Mouse (Mus musculus) neural tube, embryonic 11.5 days (tissue): ENCODE data around the gene Gdpgp1. TPM values are rescaled to one million over a fixed set of nuclear protein-coding genes. Genes with fewer than 3 reads are reported as not detected.

Experiments
- ATAC-seq: fragments of 200-750 bp; cut with Nextera tagmentation; 2 replicates; pipeline ENCODE4 v1.8.0; 2017; ENCODE audit warnings: moderate number of reproducible peaks, mild to moderate bottlenecking, moderate TSS enrichment, moderate library complexity; ENCODE audit not compliant: insufficient read depth, low FRiP score, low TSS enrichment
- DNase-seq: peaks from one replicate; pipeline ENCODE4 v3.0.0-alpha.2; 2015; ENCODE audit warnings: low spot score
- H3K27ac ChIP-seq: fragments of 300-500 bp; sonication (generic); 2 replicates; pipeline ENCODE4 v1.5.1; 2014; ENCODE audit warnings: low read depth, mild to moderate bottlenecking, low read length
- H3K27me3 ChIP-seq: fragments of 300-500 bp; sonication (generic); 2 replicates; pipeline ENCODE4 v1.6.1; 2014; ENCODE audit warnings: mild to moderate bottlenecking, low read length, mixed read lengths; ENCODE audit not compliant: control insufficient read depth, insufficient read depth
- H3K36me3 ChIP-seq: fragments of 300-500 bp; sonication (generic); 2 replicates; pipeline ENCODE4 v1.6.1; 2014; ENCODE audit warnings: mild to moderate bottlenecking, low read length, moderate library complexity, mixed read lengths; ENCODE audit not compliant: control insufficient read depth, insufficient read depth
- H3K4me1 ChIP-seq: fragments of 300-500 bp; sonication (generic); 2 replicates; pipeline ENCODE4 v1.6.1; 2014; ENCODE audit warnings: low read length, mixed read lengths; ENCODE audit not compliant: control insufficient read depth, insufficient read depth
- H3K4me2 ChIP-seq: fragments of 300-500 bp; sonication (generic); 2 replicates; pipeline ENCODE4 v1.6.1; 2014; ENCODE audit warnings: low read depth, mild to moderate bottlenecking, moderate library complexity
- H3K4me3 ChIP-seq: fragments of 300-500 bp; sonication (generic); 2 replicates; pipeline ENCODE4 v1.5.1; 2014; ENCODE audit warnings: low read depth, low read length
- H3K9ac ChIP-seq: fragments of 300-500 bp; sonication (generic); 2 replicates; pipeline ENCODE4 v1.6.1; 2014; ENCODE audit warnings: mild to moderate bottlenecking, low read length
- H3K9me3 ChIP-seq: fragments of 300-500 bp; sonication (generic); 2 replicates; pipeline ENCODE4 v1.6.1; 2016; ENCODE audit warnings: low read length; ENCODE audit not compliant: control insufficient read depth
- WGBS: fragments of 180-500 bp; shearing (Covaris S2); extraction: QIAGEN DNeasy Blood & Tissue Kit; methylation state at CpG from one replicate; pipeline ENCODE4 v1.1.7; 2014; 5-methylcytosine and 5-hydroxymethylcytosine counted together
- polyA plus RNA-seq: library from polyadenylated mRNA; unstranded; fragments of >200 nt; fragmentation: Nextera tagmentation; extraction: Ambion mirVana; gene quantifications from 2 replicates; pipeline ENCODE4 v1.2.1, GENCODE M21; 2014

Gene Gdpgp1
- polyA plus RNA-seq, result 4.5 and 4.9 TPM in 2 replicates

- H3K9ac ChIP-seq, result peak within 1 kb of the TSS; percentile 63
- ATAC-seq, result peak; percentile 93
- no peaks in the 10 kb centered on the region for H3K9me3 ChIP-seq
- H3K4me2 ChIP-seq, result peak within 1 kb of the TSS; percentile 60
- DNase-seq, result peak; percentile 99
- H3K4me1 ChIP-seq, result peaks cover 10% of the 10 kb centered on the region; the same call in 1 of the 2 replicates
- under 1% methylated on average over 55 of the region's 56 CpGs for WGBS
- H3K27me3 ChIP-seq, result no peaks in the 10 kb centered on the region
- H3K36me3 ChIP-seq, result no peaks in the 10 kb centered on the region
- H3K4me3 ChIP-seq, result peak within 1 kb of the TSS; percentile 59
- 0 out of 2 replicates have a peak within 1 kb of the TSS, but pooled peaks have one; percentile 23 for H3K27ac ChIP-seq
Observed at GRCm38 (mm10) chr7:80232489-80233029, at the start of gene Gdpgp1, which contains the start of gene Cib1. TSS of gene Gdpgp1 (plus strand) at chr7:80232865. TSS of gene Cib1 (minus strand) at chr7:80232813.

GRCm38 (mm10) chr7:80183466-80183865 lies 49.2 kb upstream of the Gdpgp1 start:
- 88% methylated on average over 1 of the region's 1 CpGs for WGBS
- H3K4me2 ChIP-seq, result no peak overlapping the region
- no peak overlapping the region for H3K4me3 ChIP-seq
- ATAC-seq (no peak), DNase-seq (no peak)
- H3K27ac ChIP-seq, result no peak overlapping the region
- H3K4me1 ChIP-seq, result peaks cover 18% of the 10 kb centered on the region
- H3K36me3 ChIP-seq, result no peaks in the 10 kb centered on the region
- H3K27me3 ChIP-seq, result no peaks in the 10 kb centered on the region
- H3K9ac ChIP-seq, result no peak overlapping the region
- no peaks in the 10 kb centered on the region for H3K9me3 ChIP-seq

- Histone ChIP-seq H3K9ac (no peak overlapping the region), H3K4me3 (no peak overlapping the region), H3K9me3 (no peaks in the 10 kb centered on the region), H3K27ac (peak overlapping the region; percentile 49; the same call in 1 of the 2 replicates), H3K27me3 (no peaks in the 10 kb centered on the region), H3K36me3 (no peaks in the 10 kb centered on the region), H3K4me2 (no peak overlapping the region), H3K4me1 (peaks cover 19% of the 10 kb centered on the region)
- ATAC-seq, result no peak
- DNase-seq, result no peak
- WGBS, result 65% methylated on average over 4 of the region's 5 CpGs
Observed at GRCm38 (mm10) chr7:80183969-80184368, 48.7 kb upstream of the Gdpgp1 start.

- Histone ChIP-seq H3K27ac (peak overlapping the region; percentile 69), H3K4me1 (peaks cover 25% of the 10 kb centered on the region), H3K4me2 (no peak overlapping the region)
Observed at GRCm38 (mm10) chr7:80184551-80184950, 48.1 kb upstream of the Gdpgp1 start.

GRCm38 (mm10) chr7:80184968-80185367 lies 47.7 kb upstream of the Gdpgp1 start:
- Histone ChIP-seq H3K36me3 (no peaks in the 10 kb centered on the region), H3K27me3 (no peaks in the 10 kb centered on the region), H3K4me1 (peaks cover 28% of the 10 kb centered on the region), H3K4me3 (no peak overlapping the region), H3K4me2 (no peak overlapping the region), H3K9me3 (no peaks in the 10 kb centered on the region), H3K27ac (peak overlapping the region; percentile 69), H3K9ac (no peak overlapping the region)
- WGBS, result 58% methylated on average over 6 of the region's 6 CpGs
- no peak for ATAC-seq
- DNase-seq, result no peak

More at GRCm38 (mm10) chr7:80184551-80184950, 48.1 kb upstream of the Gdpgp1 start:
- no peaks in the 10 kb centered on the region for H3K36me3 ChIP-seq
- H3K9me3 ChIP-seq, result no peaks in the 10 kb centered on the region
- ATAC-seq (no peak), DNase-seq (no peak)
- no peaks in the 10 kb centered on the region for H3K27me3 ChIP-seq
- WGBS, result 51% methylated on average over 4 of the region's 4 CpGs
- H3K4me3 ChIP-seq, result no peak overlapping the region
- H3K9ac ChIP-seq, result no peak overlapping the region

- no peaks in the 10 kb centered on the region for H3K9me3 ChIP-seq
- 20% methylated on average over 8 of the region's 8 CpGs for WGBS
- H3K9ac ChIP-seq, result no peak overlapping the region
- no peak overlapping the region for H3K4me2 ChIP-seq
- ATAC-seq (peak; percentile 3; the same call in 1 of the 2 replicates), DNase-seq (no peak)
- H3K4me3 ChIP-seq, result no peak overlapping the region
- no peaks in the 10 kb centered on the region for H3K36me3 ChIP-seq
- peaks cover 28% of the 10 kb centered on the region for H3K4me1 ChIP-seq
- H3K27ac ChIP-seq, result no peak overlapping the region
- H3K27me3 ChIP-seq, result no peaks in the 10 kb centered on the region
Observed at GRCm38 (mm10) chr7:80186021-80186420, 46.6 kb upstream of the Gdpgp1 start.

- no peaks in the 10 kb centered on the region for H3K9me3 ChIP-seq
- H3K4me1 ChIP-seq, result peaks cover 32% of the 10 kb centered on the region
- no peaks in the 10 kb centered on the region for H3K27me3 ChIP-seq
- DNase-seq (peak; percentile 93), ATAC-seq (peak; percentile 94)
- peak within 1 kb of the TSS; percentile 69 for H3K27ac ChIP-seq
- under 1% methylated on average over 49 of the region's 51 CpGs for WGBS
- no peaks in the 10 kb centered on the region for H3K36me3 ChIP-seq
- peak within 1 kb of the TSS; percentile 80 for H3K4me2 ChIP-seq
- H3K9ac ChIP-seq, result peak within 1 kb of the TSS; percentile 55
- peak within 1 kb of the TSS; percentile 42 for H3K4me3 ChIP-seq
Observed at GRCm38 (mm10) chr7:80186531-80187296, 46.0 kb upstream of the Gdpgp1 start, which contains the start of gene Sema4b. TSS of gene Sema4b (plus strand) at chr7:80186841.

GRCm38 (mm10) chr7:80187501-80187900 lies 45.2 kb upstream of the Gdpgp1 start:
- peaks cover 40% of the 10 kb centered on the region for H3K4me1 ChIP-seq
- peak overlapping the region; percentile 55 for H3K9ac ChIP-seq
- H3K4me2 ChIP-seq, result peak overlapping the region; percentile 80
- H3K27ac ChIP-seq, result peak overlapping the region; percentile 69
- no peaks in the 10 kb centered on the region for H3K9me3 ChIP-seq
- H3K27me3 ChIP-seq, result no peaks in the 10 kb centered on the region
- H3K4me3 ChIP-seq, result peak overlapping the region; percentile 42
- no peak for DNase-seq
- WGBS, result 70% methylated on average over 12 of the region's 12 CpGs
- H3K36me3 ChIP-seq, result no peaks in the 10 kb centered on the region
- ATAC-seq, result no peak
